Mouse (Mus musculus): Measurements from ENCODE around the gene Wscd1.

Gene Wscd1

GRCm38 (mm10) chr11:71769744-71770143 lies 20.0 kb downstream of the Wscd1 start:
- no peak for DNase-seq (ENCODE audit: extremely low read depth, low read depth)

- no peak for DNase-seq (ENCODE audit: extremely low read depth, low read depth)
Observed at GRCm38 (mm10) chr11:71770479-71770878, 20.8 kb downstream of the Wscd1 start.

- no peak for DNase-seq (ENCODE audit: extremely low read depth, low read depth)
Observed at GRCm38 (mm10) chr11:71771074-71771473, 21.4 kb downstream of the Wscd1 start.

- no peak for DNase-seq (ENCODE audit: extremely low read depth, low read depth)
Observed at GRCm38 (mm10) chr11:71772056-71772455, 22.3 kb downstream of the Wscd1 start.

- no peak for DNase-seq (ENCODE audit: extremely low read depth, low read depth)
Observed at GRCm38 (mm10) chr11:71772802-71773201, 23.1 kb downstream of the Wscd1 start.

GRCm38 (mm10) chr11:71773986-71774767 lies 24.5 kb downstream of the Wscd1 start:
- DNase-seq (ENCODE audit: extremely low read depth, low read depth) = no peak

- DNase-seq (ENCODE audit: extremely low read depth, low read depth) = no peak
Observed at GRCm38 (mm10) chr11:71775056-71775455, 25.3 kb downstream of the Wscd1 start.

- no peak for DNase-seq (ENCODE audit: extremely low read depth, low read depth)
Observed at GRCm38 (mm10) chr11:71779642-71780041, 29.9 kb downstream of the Wscd1 start.

GRCm38 (mm10) chr11:71781737-71782354 lies 32.1 kb downstream of the Wscd1 start:
- no peak for DNase-seq (ENCODE audit: extremely low read depth, low read depth)

- no peak for DNase-seq (ENCODE audit: extremely low read depth, low read depth)
Observed at GRCm38 (mm10) chr11:71785499-71785898, 35.8 kb downstream of the Wscd1 start.

GRCm38 (mm10) chr11:71788209-71788608 lies 38.5 kb downstream of the Wscd1 start:
- DNase-seq (ENCODE audit: extremely low read depth, low read depth) = no peak

GRCm38 (mm10) chr11:71790227-71790626 lies 40.5 kb downstream of the Wscd1 start:
- DNase-seq (ENCODE audit: extremely low read depth, low read depth) = no peak

- DNase-seq (ENCODE audit: extremely low read depth, low read depth) = no peak
Observed at GRCm38 (mm10) chr11:71799206-71799605, 49.5 kb downstream of the Wscd1 start.

GRCm38 (mm10) chr11:71808521-71808920 lies 58.8 kb downstream of the Wscd1 start:
- no peak for DNase-seq (ENCODE audit: extremely low read depth, low read depth)

GRCm38 (mm10) chr11:71811828-71812227 lies 62.1 kb downstream of the Wscd1 start:
- no peak for DNase-seq (ENCODE audit: extremely low read depth, low read depth)

- no peak for DNase-seq (ENCODE audit: extremely low read depth, low read depth)
Observed at GRCm38 (mm10) chr11:71812921-71813320, 63.2 kb downstream of the Wscd1 start.

GRCm38 (mm10) chr11:71814511-71814910 lies 64.8 kb downstream of the Wscd1 start:
- no peak for DNase-seq (ENCODE audit: extremely low read depth, low read depth)

- no peak for DNase-seq (ENCODE audit: extremely low read depth, low read depth)
Observed at GRCm38 (mm10) chr11:71815326-71815725, 65.6 kb downstream of the Wscd1 start.

GRCm38 (mm10) chr11:71816918-71817317 lies 67.2 kb downstream of the Wscd1 start:
- no peak for DNase-seq (ENCODE audit: extremely low read depth, low read depth)

GRCm38 (mm10) chr11:71817341-71817740 lies 67.6 kb downstream of the Wscd1 start:
- no peak for DNase-seq (ENCODE audit: extremely low read depth, low read depth)

- DNase-seq (ENCODE audit: extremely low read depth, low read depth) = no peak
Observed at GRCm38 (mm10) chr11:71818111-71818510, 68.4 kb downstream of the Wscd1 start.

GRCm38 (mm10) chr11:71819901-71820300 lies 70.2 kb downstream of the Wscd1 start:
- no peak for DNase-seq (ENCODE audit: extremely low read depth, low read depth)

- DNase-seq (ENCODE audit: extremely low read depth, low read depth) = no peak
Observed at GRCm38 (mm10) chr11:71820847-71821246, 71.1 kb downstream of the Wscd1 start.
